Mouse (Mus musculus) embryonic fibroblast, embryonic 13.5 days (primary cell): ENCODE measurements around the gene Coa4. TPM values are rescaled to one million over a fixed set of nuclear protein-coding genes. Genes with fewer than 3 reads are reported as not detected.

Experiments used
- H3K27ac ChIP-seq: 2 replicates; pipeline ENCODE4 v1.5.1; 2012; ENCODE audit warnings: low read length, control low read depth, inconsistent platforms; ENCODE audit not compliant: insufficient read depth
- H3K4me1 ChIP-seq: 2 replicates; pipeline ENCODE4 v1.6.1; 2011; ENCODE audit warnings: low read length; ENCODE audit not compliant: control insufficient read depth, insufficient read depth
- H3K4me3 ChIP-seq: 2 replicates; pipeline ENCODE4 v1.5.1; 2011; ENCODE audit warnings: mild to moderate bottlenecking, control low read depth, low read length; ENCODE audit not compliant: insufficient read depth
- CTCF ChIP-seq: IDR thresholded peaks from 2 replicates; pipeline ENCODE4 v1.5.1; 2011; ENCODE audit warnings: mild to moderate bottlenecking, control low read depth, low read length, moderate library complexity, borderline replicate concordance; ENCODE audit not compliant: insufficient read depth
- POLR2A ChIP-seq: IDR thresholded peaks from 2 replicates; pipeline ENCODE4 v1.6.1; 2011; ENCODE audit warnings: low read depth, mild to moderate bottlenecking, control low read depth, low read length, moderate library complexity
- polyA plus RNA-seq: library from polyadenylated mRNA; stranded (reverse); fragments of >200 nt; gene quantifications from 2 replicates; pipeline ENCODE4 v1.2.4, GENCODE M21; 2011; ENCODE audit warnings: low read depth; ENCODE audit not compliant: missing spikeins, insufficient read length

Coa4 gene
- 8.6 and 12.5 TPM in 2 replicates for polyA plus RNA-seq

DNA sequence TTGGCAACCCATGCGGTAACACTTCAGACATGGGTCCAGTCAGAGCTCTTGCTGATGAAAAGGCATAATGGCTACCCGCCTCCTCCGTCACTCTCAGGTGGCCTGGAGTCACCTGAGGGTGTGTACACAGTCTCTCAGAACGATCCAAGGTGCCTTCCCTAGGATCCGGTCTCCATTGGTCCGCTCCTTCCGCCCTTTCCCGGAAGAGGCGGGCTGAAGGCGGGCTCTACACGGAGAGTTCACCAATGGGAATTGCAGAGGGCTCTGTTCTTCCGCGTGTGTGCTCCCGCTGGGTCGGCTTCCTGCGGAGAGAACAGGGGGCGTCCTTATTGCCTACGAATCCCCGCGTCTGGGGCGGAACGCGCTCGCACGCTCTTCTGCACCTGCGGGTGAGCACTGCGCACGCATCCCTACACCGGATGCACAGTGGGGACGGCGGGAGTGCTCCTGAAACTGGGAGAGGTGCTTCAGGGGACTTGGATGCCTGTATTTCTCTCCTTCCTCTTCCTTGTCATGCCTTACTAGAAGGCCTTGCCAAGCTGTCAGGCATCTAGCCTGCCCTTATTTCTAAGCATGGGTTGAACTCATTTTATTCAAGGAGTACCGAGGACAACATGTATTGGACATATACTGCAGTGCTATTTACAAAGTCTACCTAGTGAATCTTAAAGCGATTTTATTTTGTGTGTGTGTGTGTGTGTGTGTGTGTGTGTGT lies at the start of gene Coa4:
Gene Coa4 (plus strand): TSS at position 268 of the 715 bp plus-strand sequence.
- peaks cover 2% of the 10 kb centered on the region; the same call in 1 of the 2 replicates for H3K4me1 ChIP-seq
- peak within 1 kb of the TSS; percentile 9; the same call in 1 of the 2 replicates for H3K27ac ChIP-seq
- peak within 1 kb of the TSS; percentile 94 for H3K4me3 ChIP-seq
- TF ChIP-seq POLR2A: peak; percentile 72
- TF ChIP-seq CTCF: no peak

DNA sequence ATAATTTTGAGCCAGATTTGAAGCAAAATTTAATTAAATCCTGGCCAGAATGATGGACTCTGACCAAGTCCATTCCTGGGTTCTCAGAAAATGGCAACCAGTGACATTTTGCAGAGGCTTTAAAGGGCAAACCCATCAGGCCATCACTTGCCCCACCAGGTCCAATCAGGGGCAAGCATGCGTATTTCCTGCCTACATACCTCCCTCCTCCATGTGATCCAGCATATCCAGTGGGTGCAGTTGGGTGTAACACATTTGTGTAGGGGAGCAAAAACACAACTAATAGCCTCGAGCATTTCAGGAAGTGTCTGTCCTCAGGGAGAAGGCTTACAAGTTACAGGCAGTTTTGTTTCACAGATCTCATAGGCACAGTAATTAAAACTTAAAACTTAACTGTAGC lies 49.6 kb upstream of the Coa4 start:
- Histone ChIP-seq H3K4me3 (no peak overlapping the region), H3K4me1 (no peaks in the 10 kb centered on the region), H3K27ac (no peak overlapping the region)
- TF ChIP-seq POLR2A (no peak), CTCF (no peak)

DNA sequence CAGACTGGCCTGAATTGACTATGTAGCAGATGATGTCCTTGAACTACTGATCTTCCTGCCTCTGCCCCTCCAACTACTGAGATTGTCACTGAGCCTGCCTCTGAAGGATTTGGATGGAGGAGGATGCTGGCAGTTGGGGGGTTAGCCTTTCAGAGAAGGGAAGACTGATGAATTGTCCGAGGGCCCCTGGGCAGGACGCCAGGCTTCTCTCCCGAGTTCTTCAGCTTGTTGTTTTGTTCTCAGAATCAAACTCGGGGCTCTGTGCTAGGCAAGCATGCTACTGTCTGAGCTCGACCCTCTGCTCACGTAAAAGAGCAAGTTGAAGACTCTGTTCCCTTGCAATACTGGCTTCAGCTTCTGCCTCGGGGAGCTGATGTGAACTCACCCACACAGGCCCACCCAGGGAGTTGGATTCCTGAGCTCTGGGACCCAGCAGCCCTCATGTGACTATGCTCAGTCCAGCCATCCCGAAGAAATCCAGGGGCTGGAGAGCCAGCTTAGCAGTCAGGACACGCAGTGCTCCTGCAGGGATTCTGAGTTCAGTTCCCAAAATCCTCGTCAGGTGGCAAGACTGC lies 48.3 kb upstream of the Coa4 start:
- TF ChIP-seq CTCF (no peak), POLR2A (no peak)
- no peak overlapping the region for H3K27ac ChIP-seq
- no peaks in the 10 kb centered on the region for H3K4me1 ChIP-seq
- no peak overlapping the region for H3K4me3 ChIP-seq

DNA sequence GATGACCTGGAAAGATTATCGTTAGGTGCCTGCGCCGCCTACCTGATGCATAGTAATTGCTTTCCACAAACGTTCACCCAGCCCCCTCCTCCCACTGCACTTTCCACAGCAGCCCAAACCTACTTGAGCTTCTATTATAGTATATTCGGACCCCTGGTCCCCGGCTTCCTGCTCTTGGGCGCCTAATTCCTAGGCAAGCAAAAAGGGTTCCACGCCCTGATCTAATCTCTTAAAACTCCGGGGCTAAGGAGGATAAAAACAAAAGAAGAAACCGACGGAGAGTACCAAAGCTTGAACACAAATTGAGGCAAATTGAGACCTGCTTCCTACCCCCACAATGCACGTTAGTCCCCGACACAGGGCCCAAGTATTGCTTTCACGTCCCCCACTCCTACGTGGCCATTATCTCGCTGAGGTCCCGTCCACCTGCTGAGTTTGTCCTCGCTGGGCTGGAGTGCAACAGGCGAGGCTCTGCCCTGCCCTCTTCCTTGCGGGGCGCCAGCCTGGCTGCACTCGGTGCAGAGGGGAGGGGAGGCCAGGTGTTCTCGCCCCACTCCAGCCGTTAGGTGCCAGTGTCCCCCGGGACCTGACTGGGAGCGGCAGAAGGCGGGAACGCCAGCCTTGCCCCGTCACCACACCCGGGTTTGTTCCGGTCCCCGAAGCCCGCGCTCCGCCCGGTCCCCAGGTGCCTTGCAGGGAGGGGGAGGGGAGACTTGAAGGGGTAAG lies 44.3 kb upstream of the Coa4 start:
- Histone ChIP-seq H3K4me1 (peaks cover 4% of the 10 kb centered on the region; the same call in 1 of the 2 replicates), H3K27ac (no peak overlapping the region), H3K4me3 (peak overlapping the region; percentile 14; the same call in 1 of the 2 replicates)
- TF ChIP-seq POLR2A: no peak
- no peak for TF ChIP-seq CTCF

DNA sequence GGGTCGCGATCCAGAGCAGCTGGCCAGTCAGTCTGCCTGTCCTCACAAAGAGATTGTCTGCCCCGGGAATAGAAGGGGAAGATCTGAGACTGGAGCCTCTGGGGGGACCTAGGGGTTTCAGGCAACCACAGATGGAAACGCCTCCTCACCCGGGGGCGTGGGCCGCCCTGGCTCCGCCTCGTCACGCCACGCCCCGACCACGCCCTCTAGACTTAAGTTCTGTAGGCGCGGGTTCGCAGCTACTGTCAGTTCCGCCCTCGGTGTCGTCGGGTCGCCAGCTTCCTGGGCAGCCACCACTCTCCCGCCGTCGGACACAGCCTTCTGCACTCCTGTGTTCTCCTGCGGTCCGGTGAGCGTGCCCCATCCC lies 43.8 kb upstream of the Coa4 start, which contains the start of gene Ucp2:
Gene Ucp2 (plus strand): TSS at position 221 of the 367 bp plus-strand sequence.
- Histone ChIP-seq H3K4me3 (peak within 1 kb of the TSS; percentile 14), H3K27ac (no peak within 1 kb of the TSS), H3K4me1 (peaks cover 4% of the 10 kb centered on the region; the same call in 1 of the 2 replicates)
- TF ChIP-seq POLR2A (peak; percentile 50), CTCF (no peak)

DNA sequence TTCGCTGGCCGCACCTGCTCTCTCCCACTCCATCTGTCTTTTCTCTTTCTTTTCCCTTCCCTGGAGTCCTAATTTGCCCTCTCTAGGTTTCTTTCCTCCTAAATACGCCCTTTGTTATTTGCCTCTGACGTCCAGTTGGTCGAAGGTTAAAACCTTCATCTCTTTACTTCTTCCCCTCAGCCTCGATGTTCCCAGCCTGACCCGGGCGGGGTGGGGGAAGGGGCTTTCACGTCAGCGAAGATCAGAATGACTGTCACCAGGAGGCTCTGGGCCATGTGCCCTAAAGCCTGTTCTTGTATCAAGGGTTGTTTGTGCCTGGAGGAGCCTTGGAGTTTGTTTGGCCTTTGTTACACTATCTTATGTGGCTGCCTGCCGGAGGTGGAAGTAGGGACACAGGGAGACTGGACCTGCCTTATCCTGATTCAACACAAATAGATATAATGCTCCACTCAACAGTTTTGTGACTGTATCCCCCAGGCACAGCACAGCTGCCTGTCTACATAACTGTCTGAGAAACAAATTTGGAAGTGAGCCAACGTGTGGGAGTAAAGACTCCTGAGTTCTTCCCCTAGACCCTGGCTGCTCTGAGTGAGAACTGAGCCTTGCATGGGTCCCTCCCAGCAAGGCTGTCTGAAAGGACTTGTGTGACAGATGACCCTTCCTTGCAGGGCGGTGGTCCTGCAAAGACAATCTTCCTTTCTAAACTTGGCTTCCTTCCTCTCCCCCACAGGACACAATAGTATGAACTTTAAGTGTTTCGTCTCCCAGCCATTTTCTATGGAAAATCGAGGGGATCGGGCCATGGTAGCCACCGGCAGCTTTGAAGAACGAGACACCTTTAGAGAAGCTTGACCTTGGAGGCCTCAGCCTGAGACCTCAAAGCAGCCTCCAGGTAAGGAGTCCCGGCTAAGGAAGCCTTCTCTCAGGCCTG lies 43.1 kb upstream of the Coa4 start:
- H3K27ac ChIP-seq: no peak overlapping the region
- peaks cover 4% of the 10 kb centered on the region; the same call in 1 of the 2 replicates for H3K4me1 ChIP-seq
- TF ChIP-seq POLR2A (no peak), CTCF (no peak)
- peak overlapping the region; percentile 14 for H3K4me3 ChIP-seq

DNA sequence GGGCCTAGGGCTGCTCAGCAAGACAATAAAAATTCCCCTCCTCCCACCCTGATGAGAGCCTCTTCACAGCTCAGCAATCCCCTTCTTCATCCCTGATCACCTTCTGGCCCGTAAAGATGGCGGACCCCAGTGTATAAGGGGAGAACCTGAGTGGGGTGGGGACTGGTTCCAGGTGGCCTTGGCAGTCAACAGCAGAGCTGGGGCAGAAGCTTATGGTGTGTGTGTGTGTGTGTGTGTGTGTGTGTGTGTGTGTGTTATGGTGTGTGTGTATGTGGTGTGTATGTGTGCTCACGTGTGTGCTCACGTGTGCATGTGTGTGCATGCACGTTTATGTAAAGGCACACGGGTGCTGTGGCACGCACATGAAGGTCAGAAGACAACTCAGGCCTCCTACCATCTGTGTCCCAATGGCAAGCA lies 42.4 kb upstream of the Coa4 start:
- Histone ChIP-seq H3K27ac (no peak overlapping the region), H3K4me1 (peaks cover 4% of the 10 kb centered on the region; the same call in 1 of the 2 replicates), H3K4me3 (no peak overlapping the region)
- TF ChIP-seq POLR2A (no peak), CTCF (no peak)

DNA sequence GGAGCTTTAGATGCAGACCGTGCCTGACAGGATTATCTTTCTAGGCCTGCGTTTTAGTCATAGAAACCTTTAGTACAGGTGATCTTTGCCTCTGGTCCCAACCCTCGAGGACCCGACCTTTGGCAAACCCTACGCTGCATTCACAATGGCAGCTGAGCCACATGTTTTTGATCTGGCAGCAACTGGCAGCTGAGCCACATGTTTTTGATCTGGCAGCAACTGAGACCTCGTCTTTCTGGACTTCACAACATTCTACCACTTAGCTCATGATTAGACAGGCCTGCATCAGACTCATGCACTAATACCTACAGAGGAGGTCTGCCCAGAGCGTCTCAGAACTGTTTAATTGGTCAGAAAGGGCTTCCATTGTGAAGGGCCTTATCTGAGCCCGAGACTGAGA lies 41.8 kb upstream of the Coa4 start:
- TF ChIP-seq POLR2A (no peak), CTCF (no peak)
- no peak overlapping the region for H3K27ac ChIP-seq
- no peak overlapping the region for H3K4me3 ChIP-seq
- peaks cover 4% of the 10 kb centered on the region; the same call in 1 of the 2 replicates for H3K4me1 ChIP-seq

DNA sequence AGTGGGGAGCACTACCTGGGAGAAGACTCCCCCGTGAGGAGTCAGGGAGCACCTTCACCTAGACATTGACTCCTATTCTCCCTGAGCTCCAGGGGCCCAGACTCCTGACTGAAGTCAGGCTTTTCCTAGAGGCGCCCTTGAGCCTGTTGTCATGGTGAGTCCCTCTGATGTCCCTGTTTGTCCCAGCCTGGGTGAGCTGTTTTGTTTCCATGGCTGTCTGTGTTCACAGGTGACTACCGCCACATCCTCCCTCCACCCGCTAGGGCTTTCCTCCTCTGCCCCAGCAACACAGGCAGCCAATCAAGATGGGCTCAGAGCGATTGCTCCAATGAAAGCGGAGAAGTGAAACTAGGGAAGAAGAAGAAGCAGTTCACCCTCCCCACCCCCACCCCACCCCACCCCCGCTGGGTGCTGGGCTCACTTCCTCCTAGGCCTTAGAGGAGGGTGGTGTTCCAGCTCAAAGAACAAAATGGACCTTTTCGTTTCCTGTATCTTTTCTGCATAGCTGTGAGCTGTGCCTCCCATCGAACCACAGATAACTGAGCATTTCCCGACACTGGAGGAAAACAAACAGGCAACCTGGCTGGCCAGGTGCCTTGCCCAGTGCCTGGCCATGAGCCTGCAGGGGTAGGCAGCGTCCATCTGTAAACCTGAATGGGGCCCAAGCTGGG lies 41.2 kb upstream of the Coa4 start:
- no peak for TF ChIP-seq POLR2A
- TF ChIP-seq CTCF: no peak
- Histone ChIP-seq H3K27ac (no peak overlapping the region), H3K4me1 (peaks cover 4% of the 10 kb centered on the region; the same call in 1 of the 2 replicates), H3K4me3 (no peak overlapping the region)
